Mouse (Mus musculus) testis, adult 2 months (tissue): ENCODE data around the gene Nisch. TPM values are rescaled to one million over a fixed set of nuclear protein-coding genes. Genes with fewer than 3 reads are reported as not detected.

Experiments
- H3K27ac ChIP-seq: fragments of 200-500 bp; 2 replicates; pipeline ENCODE4 v1.5.1; 2012; ENCODE audit warnings: low read depth, low read length; ENCODE audit not compliant: control insufficient read depth, insufficient read depth
- H3K27me3 ChIP-seq: fragments of 200-500 bp; 2 replicates; pipeline ENCODE4 v1.6.1; 2012; ENCODE audit warnings: mild to moderate bottlenecking, low read length, moderate library complexity; ENCODE audit not compliant: control insufficient read depth, insufficient read depth
- H3K36me3 ChIP-seq: fragments of 200-500 bp; 2 replicates; pipeline ENCODE4 v1.6.1; 2012; ENCODE audit warnings: mild to moderate bottlenecking, low read length; ENCODE audit not compliant: control insufficient read depth, insufficient read depth
- H3K4me1 ChIP-seq: fragments of 200-500 bp; 2 replicates; pipeline ENCODE4 v1.6.1; 2012; ENCODE audit warnings: low read length; ENCODE audit not compliant: control insufficient read depth, insufficient read depth
- H3K4me3 ChIP-seq: fragments of 200-500 bp; 2 replicates; pipeline ENCODE4 v1.5.1; 2012; ENCODE audit warnings: low read depth, mild to moderate bottlenecking, low read length, moderate library complexity, mixed read lengths; ENCODE audit not compliant: control insufficient read depth
- CTCF ChIP-seq: fragments of 200-500 bp; IDR thresholded peaks from 2 replicates; pipeline ENCODE4 v1.5.1; 2012; ENCODE audit warnings: low read depth, mild to moderate bottlenecking, inconsistent platforms, low read length, moderate library complexity; ENCODE audit not compliant: control insufficient read depth, insufficient read depth, insufficient replicate concordance
- POLR2A ChIP-seq: fragments of 200-500 bp; IDR thresholded peaks from 2 replicates; pipeline ENCODE4 v1.6.1; 2012; ENCODE audit warnings: low read depth, mild to moderate bottlenecking, inconsistent platforms, low read length, moderate library complexity; ENCODE audit not compliant: control insufficient read depth
- polyA plus RNA-seq: library from polyadenylated mRNA; depleted of rRNA; stranded (reverse); fragments of >200 nt; gene quantifications from 2 replicates; pipeline ENCODE4 v1.2.3, GENCODE M21; 2012

Nisch gene
- polyA plus RNA-seq, 1 experiment, result 62.1 TPM

GRCm38 (mm10) chr14:31139666-31140065, 77.1 kb downstream of the Nisch start:
- H3K36me3 ChIP-seq, result no peaks in the 10 kb centered on the region
- no peaks in the 10 kb centered on the region for H3K27me3 ChIP-seq
- TF ChIP-seq POLR2A (no peak), CTCF (no peak)
- no peaks in the 10 kb centered on the region for H3K4me1 ChIP-seq
- no peak overlapping the region for H3K27ac ChIP-seq
- H3K4me3 ChIP-seq, result no peak overlapping the region

GRCm38 (mm10) chr14:31138897-31139429, 77.8 kb downstream of the Nisch start:
- H3K36me3 ChIP-seq, result no peaks in the 10 kb centered on the region
- TF ChIP-seq POLR2A (no peak), CTCF (no peak)
- no peak overlapping the region for H3K4me3 ChIP-seq
- H3K27me3 ChIP-seq, result no peaks in the 10 kb centered on the region
- no peak overlapping the region for H3K27ac ChIP-seq
- no peaks in the 10 kb centered on the region for H3K4me1 ChIP-seq

- no peaks in the 10 kb centered on the region for H3K27me3 ChIP-seq
- no peak overlapping the region for H3K4me3 ChIP-seq
- no peaks in the 10 kb centered on the region for H3K4me1 ChIP-seq
- no peaks in the 10 kb centered on the region for H3K36me3 ChIP-seq
- H3K27ac ChIP-seq, result no peak overlapping the region
- TF ChIP-seq POLR2A, result no peak
- no peak for TF ChIP-seq CTCF
Measured at GRCm38 (mm10) chr14:31138219-31138896, 78.4 kb downstream of the Nisch start.

- Histone ChIP-seq H3K4me1 (no peaks in the 10 kb centered on the region), H3K36me3 (no peaks in the 10 kb centered on the region), H3K27me3 (no peaks in the 10 kb centered on the region), H3K4me3 (no peak overlapping the region), H3K27ac (no peak overlapping the region)
- TF ChIP-seq POLR2A (no peak), CTCF (no peak)
Measured at GRCm38 (mm10) chr14:31137791-31138190, 79.0 kb downstream of the Nisch start.

GRCm38 (mm10) chr14:31137281-31137595, 79.5 kb downstream of the Nisch start:
- Histone ChIP-seq H3K4me3 (no peak overlapping the region), H3K27me3 (no peaks in the 10 kb centered on the region), H3K36me3 (no peaks in the 10 kb centered on the region), H3K4me1 (no peaks in the 10 kb centered on the region; the same call in 1 of the 2 replicates), H3K27ac (no peak overlapping the region)
- TF ChIP-seq CTCF (no peak), POLR2A (no peak)

GRCm38 (mm10) chr14:31136411-31137280, 80.1 kb downstream of the Nisch start:
- no peaks in the 10 kb centered on the region for H3K27me3 ChIP-seq
- H3K27ac ChIP-seq, result no peak overlapping the region
- no peak for TF ChIP-seq CTCF
- no peak for TF ChIP-seq POLR2A
- no peaks in the 10 kb centered on the region for H3K36me3 ChIP-seq
- H3K4me3 ChIP-seq, result no peak overlapping the region
- peaks cover 5% of the 10 kb centered on the region for H3K4me1 ChIP-seq

- Histone ChIP-seq H3K4me3 (no peak overlapping the region), H3K27ac (no peak overlapping the region), H3K27me3 (no peaks in the 10 kb centered on the region), H3K36me3 (no peaks in the 10 kb centered on the region), H3K4me1 (peaks cover 11% of the 10 kb centered on the region)
- no peak for TF ChIP-seq POLR2A
- no peak for TF ChIP-seq CTCF
Measured at GRCm38 (mm10) chr14:31135495-31136410, 81.0 kb downstream of the Nisch start.
